Mouse (Mus musculus) stomach, embryonic 14.5 days (tissue): ENCODE results near the gene Ube2k. TPM values are rescaled to one million over a fixed set of nuclear protein-coding genes. Genes with fewer than 3 reads are reported as not detected.

ENCODE experiments used
- ATAC-seq: fragments of 200-750 bp; cut with Nextera tagmentation; 2 replicates; pipeline ENCODE4 v1.8.0; 2017; ENCODE audit warnings: low read depth, moderate TSS enrichment; ENCODE audit not compliant: insufficient number of reproducible peaks, insufficient read depth, low FRiP score
- H3K27ac ChIP-seq: fragments of 300-500 bp; sonication (generic); 2 replicates; pipeline ENCODE4 v1.5.1; 2014; ENCODE audit warnings: mild to moderate bottlenecking, low read length, moderate library complexity, mixed read lengths
- H3K27me3 ChIP-seq: fragments of 300-500 bp; sonication (generic); 2 replicates; pipeline ENCODE4 v1.6.1; 2014; ENCODE audit warnings: low read length, control low read depth, mixed read lengths; ENCODE audit not compliant: control insufficient read depth, insufficient read depth
- H3K36me3 ChIP-seq: fragments of 300-500 bp; sonication (generic); 2 replicates; pipeline ENCODE4 v1.6.1; 2014; ENCODE audit warnings: mild to moderate bottlenecking, control low read depth, low read length, moderate library complexity, mixed read lengths; ENCODE audit not compliant: control insufficient read depth, insufficient read depth
- H3K4me1 ChIP-seq: fragments of 300-500 bp; sonication (generic); 2 replicates; pipeline ENCODE4 v1.6.1; 2014; ENCODE audit warnings: low read length, control low read depth, mixed read lengths; ENCODE audit not compliant: control insufficient read depth, insufficient read depth
- H3K4me2 ChIP-seq: fragments of 300-500 bp; sonication (generic); replicated peaks from 2 replicates; pipeline ENCODE4 v1.6.1; 2014; ENCODE audit warnings: low read depth, low read length, control low read depth
- H3K4me3 ChIP-seq: fragments of 300-500 bp; sonication (generic); 2 replicates; pipeline ENCODE4 v1.5.1; 2014; ENCODE audit warnings: low read depth, low read length, control low read depth
- H3K9ac ChIP-seq: fragments of 300-500 bp; sonication (generic); replicated peaks from 2 replicates; pipeline ENCODE4 v1.6.1; 2014; ENCODE audit warnings: low read depth, mild to moderate bottlenecking, control low read depth, low read length, moderate library complexity, mixed read lengths
- H3K9me3 ChIP-seq: fragments of 300-500 bp; sonication (generic); 2 replicates; pipeline ENCODE4 v1.6.1; 2016; ENCODE audit warnings: low read depth, low read length, control low read depth; ENCODE audit not compliant: control insufficient read depth
- WGBS: fragments of 180-500 bp; shearing (Covaris S2); extraction: QIAGEN DNeasy Blood & Tissue Kit; methylation state at CpG from one replicate; pipeline ENCODE4 v1.1.7; 2014; 5-methylcytosine and 5-hydroxymethylcytosine counted together
- polyA plus RNA-seq: library from polyadenylated mRNA; unstranded; fragments of >200 nt; fragmentation: Nextera tagmentation; extraction: Ambion mirVana; gene quantifications from 2 replicates; pipeline ENCODE4 v1.2.1, GENCODE M21; 2014

Ube2k gene
- polyA plus RNA-seq, result 128 and 138 TPM in 2 replicates

DNA sequence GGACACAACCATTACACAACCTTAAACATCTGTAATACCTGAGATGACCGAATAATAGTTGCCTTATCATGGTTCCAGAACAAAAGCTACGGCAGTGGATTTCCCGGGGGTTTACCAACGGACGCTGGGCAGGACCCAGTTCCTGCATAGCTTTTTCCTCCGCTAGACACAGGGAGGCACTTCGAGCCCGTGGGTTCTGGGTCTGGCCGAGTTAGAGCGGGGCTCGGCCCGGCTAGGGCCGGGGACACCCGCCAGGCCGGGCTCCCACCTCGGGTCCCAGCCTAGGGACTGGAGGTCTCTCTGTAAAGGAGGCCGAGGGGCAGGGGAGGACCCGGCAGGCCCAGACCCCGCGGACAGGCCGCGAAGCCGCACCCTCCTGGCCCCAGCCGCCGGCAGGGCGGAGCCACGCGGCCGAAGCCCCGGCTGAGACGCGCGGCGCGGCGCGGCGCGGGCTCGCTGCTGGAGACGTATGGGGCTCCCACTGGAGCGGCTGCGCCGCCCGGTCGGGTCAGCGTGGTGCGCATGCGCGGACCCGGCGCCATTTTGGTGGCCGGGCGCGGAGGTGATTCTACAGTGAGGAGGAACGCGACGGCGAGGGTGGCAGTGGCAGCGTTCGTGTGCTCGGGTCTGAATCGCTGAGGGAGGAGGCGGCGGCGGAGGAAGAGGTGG, at the start of gene Ube2k, which contains the start of gene Smim14:
TSS of gene Ube2k (plus strand) at position 483 of the 669 bp plus-strand sequence.
TSS of gene Smim14 (minus strand) at position 434 of the 669 bp plus-strand sequence.
- Histone ChIP-seq H3K27me3 (no peaks in the 10 kb centered on the region), H3K4me3 (peak within 1 kb of the TSS; percentile 96), H3K27ac (peak within 1 kb of the TSS; percentile 99), H3K4me1 (peaks cover 9% of the 10 kb centered on the region), H3K9ac (peak within 1 kb of the TSS; percentile 95), H3K36me3 (no peaks in the 10 kb centered on the region; the same call in 1 of the 2 replicates), H3K4me2 (peak within 1 kb of the TSS; percentile 72), H3K9me3 (no peaks in the 10 kb centered on the region)
- ATAC-seq, result peak; percentile 99
- under 1% methylated on average over 66 of the region's 66 CpGs for WGBS

DNA sequence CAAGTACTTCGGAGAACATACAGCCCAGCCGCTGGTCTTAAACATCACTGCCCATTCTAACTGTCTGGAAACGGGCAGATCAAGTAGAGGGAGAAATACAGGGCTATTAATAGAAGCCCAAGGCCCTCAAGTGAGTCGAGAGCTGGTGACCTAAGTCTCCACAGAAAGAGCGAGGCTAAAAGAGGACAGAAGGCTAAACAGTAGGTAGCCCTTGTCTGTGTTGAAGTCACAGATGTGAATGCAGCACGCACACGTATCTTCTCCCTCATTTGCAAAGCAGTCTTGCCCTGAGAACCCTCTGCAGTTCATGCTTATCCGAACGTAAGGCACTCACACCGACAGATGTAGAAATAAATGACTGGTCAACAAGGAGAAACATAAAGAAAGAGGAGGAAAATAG, 49.7 kb upstream of the Ube2k start:
- H3K27me3 ChIP-seq, result no peaks in the 10 kb centered on the region
- H3K36me3 ChIP-seq, result no peaks in the 10 kb centered on the region
- no peaks in the 10 kb centered on the region for H3K9me3 ChIP-seq
- H3K27ac ChIP-seq, result no peak overlapping the region
- peaks cover 7% of the 10 kb centered on the region for H3K4me1 ChIP-seq
- H3K4me2 ChIP-seq, result no peak overlapping the region
- no peak overlapping the region for H3K4me3 ChIP-seq
- H3K9ac ChIP-seq, result no peak overlapping the region
- no peak for ATAC-seq
- WGBS, result 85% methylated on average over 10 of the region's 10 CpGs

DNA sequence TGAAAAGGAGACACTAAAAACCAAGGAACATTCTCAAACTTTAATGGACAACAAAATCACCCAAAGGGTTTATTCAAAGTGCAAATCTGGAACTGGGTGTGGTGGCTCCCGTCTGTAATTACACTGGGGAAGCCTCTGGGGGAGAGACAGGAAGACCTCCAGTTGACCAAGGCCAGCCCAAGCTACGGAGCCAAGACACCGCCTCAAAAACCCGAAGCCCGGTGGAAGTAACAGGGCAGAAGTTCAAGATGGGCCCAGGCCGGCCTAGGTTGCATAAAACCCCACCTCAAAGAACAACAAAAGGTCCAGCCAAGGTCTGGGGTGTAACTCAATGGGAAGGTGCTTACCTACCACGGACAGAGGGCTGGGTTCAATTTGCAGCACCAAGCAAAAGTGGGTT, 48.3 kb upstream of the Ube2k start:
- ATAC-seq, result no peak

DNA sequence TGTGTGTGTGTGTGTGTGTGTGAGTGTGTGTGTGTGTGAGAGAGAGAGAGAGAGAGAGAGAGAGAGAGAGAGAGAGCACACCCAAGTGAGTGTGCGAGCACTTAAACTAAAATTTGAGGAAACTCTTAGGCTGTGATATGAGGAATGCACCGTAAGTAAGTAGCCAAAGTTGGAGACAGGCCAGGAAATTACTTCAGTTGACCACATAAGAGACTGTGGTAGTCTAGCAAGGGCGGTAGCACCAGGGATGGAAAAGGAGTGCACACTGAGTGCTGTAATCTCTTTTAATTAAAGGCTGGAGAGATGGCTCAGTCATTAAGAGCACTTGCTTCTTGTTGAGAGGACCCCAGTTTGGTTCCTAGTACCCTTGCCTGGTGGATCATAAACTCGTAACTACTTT, 47.2 kb upstream of the Ube2k start:
- H3K9ac ChIP-seq, result no peak overlapping the region
- H3K27ac ChIP-seq, result no peak overlapping the region
- no peak for ATAC-seq
- no peaks in the 10 kb centered on the region for H3K36me3 ChIP-seq
- peaks cover 7% of the 10 kb centered on the region for H3K4me1 ChIP-seq
- no peaks in the 10 kb centered on the region for H3K9me3 ChIP-seq
- H3K27me3 ChIP-seq, result no peaks in the 10 kb centered on the region
- H3K4me2 ChIP-seq, result no peak overlapping the region
- WGBS, result 67% methylated on average over 4 of the region's 4 CpGs
- no peak overlapping the region for H3K4me3 ChIP-seq

More for the DNA sequence above, 48.3 kb upstream of the Ube2k start:
- Histone ChIP-seq H3K27me3 (no peaks in the 10 kb centered on the region), H3K9ac (no peak overlapping the region), H3K4me3 (no peak overlapping the region), H3K4me2 (no peak overlapping the region), H3K27ac (no peak overlapping the region), H3K36me3 (no peaks in the 10 kb centered on the region), H3K9me3 (no peaks in the 10 kb centered on the region), H3K4me1 (peaks cover 7% of the 10 kb centered on the region)
- WGBS, result 76% methylated on average over 7 of the region's 7 CpGs

- H3K9me3 ChIP-seq, result no peaks in the 10 kb centered on the region
- no peaks in the 10 kb centered on the region for H3K36me3 ChIP-seq
- H3K4me1 ChIP-seq, result peaks cover 7% of the 10 kb centered on the region
- peak overlapping the region; percentile 89 for H3K4me3 ChIP-seq
- peak overlapping the region; percentile 63 for H3K4me2 ChIP-seq
- peak overlapping the region; percentile 90 for H3K9ac ChIP-seq
- H3K27ac ChIP-seq, result peak overlapping the region; percentile 95
- H3K27me3 ChIP-seq, result no peaks in the 10 kb centered on the region
- 1% methylated on average over 56 of the region's 57 CpGs for WGBS
- ATAC-seq, result peak; percentile 85
Observed at GRCm38 (mm10) chr5:65491767-65492715, 45.0 kb upstream of the Ube2k start.

DNA sequence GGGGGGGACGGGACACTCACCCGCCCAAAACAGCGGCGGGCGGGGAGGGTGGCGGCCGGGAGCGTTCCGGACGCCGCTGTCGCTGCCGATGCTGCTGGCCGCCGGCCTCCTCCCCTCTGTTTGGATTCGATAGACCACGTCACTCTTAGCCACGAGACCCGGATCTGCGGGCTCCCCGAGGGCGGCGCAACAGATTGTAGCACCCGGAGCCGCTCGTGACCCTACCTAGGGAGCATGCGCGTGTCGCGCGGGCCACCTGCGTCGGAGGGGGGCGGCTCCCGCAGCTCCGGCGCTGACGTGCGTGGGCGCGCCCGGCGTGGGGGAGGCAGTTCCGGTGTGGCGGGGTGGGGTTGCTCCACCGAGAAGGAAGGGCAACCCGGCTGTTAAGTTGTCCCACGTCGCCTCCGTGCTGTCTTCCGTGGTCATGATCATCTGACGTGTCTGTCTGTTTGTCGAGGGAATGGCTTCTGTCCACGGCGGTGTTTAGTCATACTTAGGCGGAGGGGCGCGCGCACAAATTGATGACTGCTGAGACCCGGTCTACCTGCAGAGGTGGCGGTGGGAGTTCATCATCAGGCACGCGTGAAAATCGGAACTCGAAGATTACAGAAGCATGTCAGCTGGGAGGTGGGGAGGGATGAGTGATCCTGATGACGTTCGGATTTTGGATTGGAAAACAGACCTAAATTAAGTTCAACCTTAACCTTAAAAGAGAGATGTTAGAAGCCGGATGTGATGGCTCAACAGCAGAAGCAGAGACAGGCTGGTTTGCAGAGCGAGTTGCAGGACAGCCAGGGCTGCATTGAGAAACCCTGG, 44.1 kb upstream of the Ube2k start, which contains the start of gene Gm43552:
TSS of gene Gm43552 (minus strand) at position 118 of the 816 bp plus-strand sequence.
- Histone ChIP-seq H3K4me3 (peak within 1 kb of the TSS; percentile 89), H3K4me2 (peak within 1 kb of the TSS; percentile 63), H3K27me3 (no peaks in the 10 kb centered on the region), H3K9me3 (no peaks in the 10 kb centered on the region), H3K4me1 (peaks cover 7% of the 10 kb centered on the region), H3K9ac (peak within 1 kb of the TSS; percentile 90), H3K36me3 (no peaks in the 10 kb centered on the region), H3K27ac (peak within 1 kb of the TSS; percentile 95)
- under 1% methylated on average over 67 of the region's 69 CpGs for WGBS
- peak; percentile 96 for ATAC-seq

DNA sequence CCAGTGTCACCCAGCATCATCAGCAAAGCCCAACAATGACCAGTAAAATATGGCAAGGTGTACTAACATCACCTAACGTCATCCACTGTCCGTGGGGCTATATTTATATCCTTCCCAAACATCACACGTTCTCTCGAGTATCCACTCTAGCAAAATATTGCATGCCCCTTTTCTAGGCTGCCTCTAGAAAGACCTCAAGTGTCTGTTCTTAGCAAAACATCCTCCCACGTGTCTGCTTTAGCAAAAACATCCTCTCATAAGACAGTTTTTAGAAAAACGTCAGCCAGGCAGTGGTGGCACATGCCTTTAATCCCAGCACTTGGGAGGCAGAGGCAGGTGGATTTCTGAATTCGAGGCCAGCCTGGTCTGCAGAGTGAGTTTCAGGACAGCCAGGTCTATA, 36.8 kb upstream of the Ube2k start:
- no peak overlapping the region for H3K27ac ChIP-seq
- no peaks in the 10 kb centered on the region for H3K4me1 ChIP-seq
- H3K9ac ChIP-seq, result no peak overlapping the region
- H3K4me3 ChIP-seq, result no peak overlapping the region
- ATAC-seq, result no peak
- no peaks in the 10 kb centered on the region for H3K9me3 ChIP-seq
- H3K4me2 ChIP-seq, result no peak overlapping the region
- no peaks in the 10 kb centered on the region for H3K36me3 ChIP-seq
- WGBS, result 84% methylated on average over 7 of the region's 7 CpGs
- no peaks in the 10 kb centered on the region for H3K27me3 ChIP-seq

DNA sequence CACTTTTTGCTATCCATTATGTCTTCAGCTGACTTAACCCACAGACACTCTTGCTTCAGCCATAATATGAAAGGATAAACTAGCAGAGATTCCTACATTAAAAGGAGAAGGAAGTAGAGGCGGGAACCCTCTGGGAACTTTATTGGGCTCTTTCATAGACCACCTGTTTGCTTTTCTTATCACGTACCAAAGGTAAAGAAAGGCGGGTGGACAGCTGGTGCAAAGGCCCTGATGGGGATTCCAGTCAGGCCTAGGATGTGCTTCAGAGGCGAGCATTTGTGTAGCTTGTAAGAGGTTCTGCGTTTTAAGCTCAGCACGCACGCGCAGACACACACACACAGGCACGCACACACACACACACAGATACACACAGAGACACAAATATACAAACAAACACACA, 35.6 kb upstream of the Ube2k start:
- Histone ChIP-seq H3K36me3 (no peaks in the 10 kb centered on the region), H3K27me3 (no peaks in the 10 kb centered on the region), H3K9ac (no peak overlapping the region), H3K4me1 (no peaks in the 10 kb centered on the region), H3K27ac (no peak overlapping the region), H3K4me2 (no peak overlapping the region), H3K4me3 (no peak overlapping the region), H3K9me3 (no peaks in the 10 kb centered on the region)
- no peak for ATAC-seq
- 82% methylated on average over 9 of the region's 9 CpGs for WGBS
